Mouse (Mus musculus) neutrophil, adult 5-6 weeks (primary cell): ENCODE measurements around the gene Csnk2a2. TPM values are rescaled to one million over a fixed set of nuclear protein-coding genes. Genes with fewer than 3 reads are reported as not detected.

Experiments
- ATAC-seq: fragments of 151-379, 151-347 bp; 2 replicates; pipeline ENCODE4 v1.8.0; 2017; ENCODE audit warnings: mild to moderate bottlenecking, moderate TSS enrichment; ENCODE audit not compliant: insufficient number of reproducible peaks, poor library complexity, low FRiP score, severe bottlenecking; ENCODE audit errors: extremely low read depth
- total RNA-seq: library from RNA; stranded (forward); fragments of 200-1000 nt; gene quantifications from 2 replicates; pipeline ENCODE4 v1.2.3, GENCODE M21; 2017

Csnk2a2 gene
- total RNA-seq, 1 experiment from 2014 or later: 25.7 TPM

DNA sequence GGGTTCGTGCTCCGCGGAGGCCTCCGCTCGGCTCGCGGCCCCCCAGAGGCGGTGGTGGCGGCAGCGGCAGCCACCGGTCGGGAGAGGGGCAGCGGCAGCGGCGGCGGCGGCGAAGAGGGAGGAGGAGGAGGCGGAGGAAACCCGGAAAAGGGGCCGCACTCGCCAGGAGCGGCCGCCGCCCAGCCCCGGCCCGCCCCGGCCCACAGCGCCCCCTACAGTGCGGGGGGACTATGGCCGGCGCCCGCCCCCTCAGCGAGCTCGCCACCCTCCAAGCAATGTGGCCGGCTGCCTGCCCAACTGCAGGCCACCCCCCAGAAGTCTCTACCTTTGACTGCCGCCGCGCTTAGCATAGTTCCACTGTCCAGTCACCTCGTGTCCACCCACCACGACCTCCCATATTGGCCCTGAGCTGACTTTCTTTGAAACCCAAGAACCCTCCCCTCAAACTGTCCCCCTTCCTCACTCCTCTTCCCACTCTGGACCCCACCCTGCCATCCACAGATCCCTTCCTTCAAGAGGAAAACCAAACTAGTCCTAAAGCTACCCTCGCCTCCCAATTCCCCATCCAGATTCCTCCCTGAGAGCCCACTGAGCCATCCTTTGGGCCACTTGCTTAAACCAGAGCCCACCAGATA lies 1.0 kb downstream of the Csnk2a2 start:
- peak; percentile 86 for ATAC-seq

DNA sequence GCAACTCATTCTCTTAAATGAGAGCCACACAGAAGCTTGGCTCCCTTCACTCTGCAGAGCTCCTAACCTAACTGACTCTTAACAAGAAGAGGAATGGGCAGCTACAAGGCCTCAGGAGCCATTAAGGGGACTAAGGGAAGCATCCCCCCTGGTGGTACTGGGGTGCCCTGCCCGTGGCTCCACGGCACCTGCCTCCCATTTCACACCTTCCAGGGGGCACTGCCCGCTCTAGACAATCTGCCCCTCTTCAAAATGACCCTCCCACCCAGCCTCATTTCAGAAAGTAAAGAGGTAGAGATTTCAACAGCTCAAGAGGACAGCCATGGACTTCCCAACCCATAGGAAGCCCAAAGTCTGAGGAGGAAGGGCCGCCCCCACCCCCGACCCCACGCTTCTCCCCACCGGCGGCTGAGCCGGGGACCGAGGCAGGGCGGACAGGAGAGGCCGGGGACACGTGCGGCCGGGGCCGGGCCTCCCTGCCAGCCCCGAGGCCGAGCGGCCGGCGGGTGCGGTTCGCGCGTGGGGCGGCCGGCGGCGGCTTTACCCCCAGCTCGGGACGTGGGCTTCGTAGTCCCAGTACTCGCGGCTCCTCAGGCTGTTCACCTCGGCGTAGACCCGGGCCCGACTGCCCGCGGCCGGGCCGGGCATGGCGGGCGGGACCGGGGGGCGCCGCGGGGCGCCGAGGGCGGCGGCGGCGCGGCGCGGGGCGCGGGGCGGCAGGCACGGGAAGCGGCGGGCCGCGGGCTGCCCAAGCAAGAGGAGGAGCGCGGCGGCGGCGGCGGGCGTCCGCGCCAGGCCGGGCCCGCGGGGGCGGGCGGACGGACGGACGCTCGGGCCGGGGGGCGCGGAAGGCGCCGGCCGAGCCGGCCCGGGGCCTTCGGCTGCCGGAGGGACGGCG lies 1.8 kb downstream of the Csnk2a2 start:
- ATAC-seq: no peak

DNA sequence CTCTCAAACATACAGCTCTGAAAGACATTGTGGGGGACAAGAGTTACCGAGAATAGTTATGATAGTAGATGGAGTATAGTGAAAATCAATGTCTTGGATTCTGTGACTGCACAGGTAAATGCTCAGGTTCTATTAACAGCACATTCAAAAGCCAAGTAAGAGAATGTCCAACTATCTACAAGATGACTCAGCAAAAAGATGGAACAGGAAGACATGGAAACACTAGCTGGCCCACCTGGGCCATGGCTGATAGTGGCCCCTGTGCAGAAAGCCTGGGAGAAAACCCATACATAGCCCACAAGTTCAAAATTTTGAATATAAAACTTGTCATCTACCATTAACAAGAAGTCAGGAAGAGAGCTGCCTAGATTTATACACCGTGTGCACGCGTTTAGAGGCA lies 19.8 kb downstream of the Csnk2a2 start:
- no peak for ATAC-seq

DNA sequence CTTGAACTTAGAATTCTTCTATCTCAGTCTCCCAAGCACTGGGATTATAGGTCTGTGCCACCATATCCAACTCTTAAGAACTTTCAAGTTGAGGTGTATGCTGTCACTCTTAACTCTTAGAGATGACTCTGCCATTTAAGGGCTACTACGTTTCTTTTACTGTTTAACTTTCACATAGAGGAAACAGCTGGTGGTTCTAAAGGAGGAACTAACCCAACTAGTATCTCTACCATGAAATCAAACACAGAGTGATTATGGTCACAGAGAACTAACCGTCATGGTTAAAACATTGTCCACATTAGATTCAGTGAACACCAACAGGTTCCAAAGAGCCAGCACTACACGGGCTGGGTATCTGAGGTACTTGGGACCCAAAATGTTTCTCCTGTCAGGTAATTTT lies 20.8 kb downstream of the Csnk2a2 start:
- no peak for ATAC-seq

DNA sequence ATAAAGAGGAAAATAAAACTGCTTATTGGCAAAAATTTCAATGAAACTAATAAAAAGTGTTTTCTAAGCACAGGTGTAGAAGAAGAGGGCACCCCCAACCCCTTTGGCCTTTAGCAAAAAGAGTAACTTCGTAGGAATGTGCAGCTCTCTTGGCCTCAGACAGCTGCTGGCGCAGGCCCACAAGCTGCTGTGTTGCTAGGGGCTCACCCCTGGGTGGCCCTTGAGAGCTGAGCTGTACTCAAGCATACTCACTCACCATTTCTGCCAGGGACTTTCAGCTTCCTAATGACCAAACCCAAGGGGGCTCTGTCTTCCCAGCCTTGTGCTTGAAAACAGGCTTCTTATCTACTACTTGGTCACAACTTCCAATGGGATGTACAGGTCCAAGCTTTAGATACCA lies 23.3 kb downstream of the Csnk2a2 start:
- no peak for ATAC-seq

DNA sequence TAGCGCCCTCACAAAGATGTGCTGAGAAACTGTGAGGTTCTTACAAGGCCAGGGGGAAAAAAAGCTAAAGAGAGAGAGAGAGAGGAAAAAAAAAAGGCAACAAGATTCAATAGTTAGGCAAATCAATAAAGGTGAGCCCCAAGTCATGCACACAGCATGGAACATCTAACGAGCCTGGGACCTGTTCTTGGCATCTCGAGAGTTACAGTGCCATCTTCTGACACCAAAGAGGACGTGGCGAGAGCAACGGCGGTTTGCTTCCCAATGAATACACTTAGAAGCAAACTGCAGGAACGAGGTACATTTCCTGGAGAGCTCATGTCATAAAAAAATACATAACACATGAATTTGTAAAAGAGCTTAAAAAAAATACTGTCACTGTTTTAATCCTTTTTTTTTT lies 37.3 kb downstream of the Csnk2a2 start:
- no peak for ATAC-seq

DNA sequence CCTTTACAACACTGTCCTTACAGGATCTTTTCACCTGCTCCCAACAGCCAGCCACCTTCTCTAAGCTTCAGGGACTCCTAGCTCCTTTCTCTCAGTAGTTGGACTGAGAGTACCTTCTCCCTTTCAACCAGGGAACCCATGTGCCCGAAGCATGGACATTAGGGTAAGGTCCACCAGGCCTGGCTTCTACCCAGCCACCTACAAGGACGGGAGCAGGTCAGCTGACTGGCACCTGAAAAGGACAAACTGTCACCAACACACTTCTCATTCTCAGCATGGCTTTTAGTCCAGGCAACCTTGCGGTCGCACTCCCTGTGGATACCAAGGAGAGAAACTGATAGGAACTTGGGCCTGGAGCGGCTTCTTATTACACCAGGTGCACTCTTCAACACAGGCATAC lies 39.6 kb downstream of the Csnk2a2 start:
- ATAC-seq: no peak

DNA sequence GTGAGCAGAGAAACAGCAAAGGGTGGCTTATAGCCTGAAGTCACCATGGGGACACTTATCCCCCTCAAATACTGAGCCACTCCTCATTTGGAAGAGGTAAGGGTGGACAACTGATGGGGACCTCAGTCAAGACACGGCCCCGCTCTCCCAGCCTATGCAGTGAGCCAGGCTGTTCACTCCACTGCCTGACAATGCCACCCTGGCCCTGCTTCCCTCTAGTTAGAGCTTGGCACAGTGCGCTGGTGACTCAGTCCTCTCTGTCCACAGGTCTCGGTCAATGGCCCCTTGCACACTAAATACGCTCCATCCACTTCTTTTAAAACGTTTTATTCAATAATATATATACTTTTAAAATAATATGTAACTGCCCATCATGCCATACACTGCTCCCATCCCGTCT lies 42.2 kb downstream of the Csnk2a2 start:
- ATAC-seq: no peak

DNA sequence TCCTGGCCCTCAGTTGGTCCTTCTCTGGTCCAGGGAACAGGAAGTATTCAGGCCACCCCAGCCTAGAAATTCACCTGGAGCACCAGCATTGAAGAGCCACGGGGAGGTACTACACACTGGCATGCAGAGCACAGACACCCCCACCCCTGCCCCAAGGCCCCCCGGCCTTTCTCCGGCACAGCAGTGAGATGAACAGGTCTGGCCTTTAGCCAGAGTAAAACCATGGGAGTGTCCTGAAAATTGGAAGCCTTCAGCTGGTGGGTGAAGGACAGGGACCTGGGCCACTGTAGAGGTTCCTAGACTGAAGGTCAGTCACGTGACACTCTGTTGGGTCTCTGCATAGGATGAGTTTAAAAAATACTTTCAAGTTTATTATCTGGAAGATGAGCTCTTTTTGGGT lies 44.8 kb downstream of the Csnk2a2 start:
- no peak for ATAC-seq

DNA sequence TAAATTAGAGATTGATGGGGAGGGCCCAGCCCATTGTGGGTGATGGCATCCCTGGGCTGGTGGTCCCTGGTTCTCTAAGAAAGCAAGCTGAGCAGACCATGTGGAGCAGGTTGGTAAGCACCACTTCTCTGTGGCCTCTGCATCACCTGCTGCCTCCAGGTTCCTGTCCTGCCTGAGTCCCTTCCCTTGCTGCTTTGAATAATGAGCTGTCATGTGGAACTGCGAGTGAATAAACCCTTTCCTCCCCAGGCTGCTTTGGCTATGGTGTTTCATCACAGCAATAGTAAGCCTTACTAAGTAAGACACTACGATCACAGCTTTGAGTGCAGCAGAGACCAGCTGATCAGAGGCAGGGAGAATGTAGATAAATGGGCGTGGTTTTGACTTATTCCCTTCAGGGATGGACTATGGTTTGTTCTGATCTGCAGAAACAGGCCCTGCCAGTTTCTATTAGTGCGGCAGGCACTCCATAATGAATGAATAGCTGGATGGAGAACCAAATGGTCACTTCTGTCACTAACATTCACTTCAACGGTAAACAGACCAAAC lies 48.3 kb downstream of the Csnk2a2 start:
- ATAC-seq: no peak

DNA sequence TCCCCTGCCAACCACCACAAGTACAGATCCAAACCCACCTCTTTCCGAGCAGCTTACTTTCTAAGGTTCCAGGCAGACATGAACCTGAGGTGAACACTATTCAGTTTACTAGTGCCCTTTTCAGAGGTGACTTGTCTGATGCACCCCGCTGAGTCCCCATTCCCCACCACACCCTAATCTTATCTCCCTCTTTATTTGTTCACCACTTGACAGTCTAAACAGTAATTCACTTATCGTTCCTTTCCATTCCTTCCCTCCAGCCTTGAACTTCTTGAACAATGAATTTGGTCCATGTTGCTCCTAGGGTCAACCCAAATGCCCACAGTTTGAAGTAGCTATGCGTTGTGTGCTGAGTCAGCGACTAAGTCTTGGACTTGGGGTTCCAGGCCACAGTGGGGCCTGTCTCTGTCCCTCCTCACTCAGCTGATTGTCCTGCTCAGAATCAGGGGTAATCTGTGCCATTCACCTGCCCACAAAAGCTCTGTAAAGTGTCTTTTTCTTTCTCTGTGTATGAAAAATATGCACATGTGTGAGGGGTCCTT lies 49.6 kb downstream of the Csnk2a2 start:
- no peak for ATAC-seq

DNA sequence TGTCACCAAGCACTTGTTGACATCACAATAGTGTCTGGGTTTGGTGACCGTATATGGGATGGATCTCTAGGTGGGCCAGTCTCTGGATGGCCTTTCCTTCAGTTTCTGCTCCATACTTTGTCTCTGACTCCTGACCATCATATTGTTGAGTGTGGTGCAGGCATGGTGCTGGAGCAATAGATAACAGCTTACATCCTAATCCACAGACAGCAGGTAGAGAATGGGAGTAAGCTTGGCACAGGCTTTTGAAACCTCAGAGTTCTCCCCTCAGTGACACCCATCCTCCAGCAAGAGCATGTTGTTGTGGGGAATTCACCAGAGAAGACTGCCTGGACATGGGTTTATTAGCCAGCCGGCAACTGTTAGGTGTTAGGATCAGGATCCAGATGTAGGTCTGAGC lies 50.4 kb downstream of the Csnk2a2 start:
- ATAC-seq: no peak

DNA sequence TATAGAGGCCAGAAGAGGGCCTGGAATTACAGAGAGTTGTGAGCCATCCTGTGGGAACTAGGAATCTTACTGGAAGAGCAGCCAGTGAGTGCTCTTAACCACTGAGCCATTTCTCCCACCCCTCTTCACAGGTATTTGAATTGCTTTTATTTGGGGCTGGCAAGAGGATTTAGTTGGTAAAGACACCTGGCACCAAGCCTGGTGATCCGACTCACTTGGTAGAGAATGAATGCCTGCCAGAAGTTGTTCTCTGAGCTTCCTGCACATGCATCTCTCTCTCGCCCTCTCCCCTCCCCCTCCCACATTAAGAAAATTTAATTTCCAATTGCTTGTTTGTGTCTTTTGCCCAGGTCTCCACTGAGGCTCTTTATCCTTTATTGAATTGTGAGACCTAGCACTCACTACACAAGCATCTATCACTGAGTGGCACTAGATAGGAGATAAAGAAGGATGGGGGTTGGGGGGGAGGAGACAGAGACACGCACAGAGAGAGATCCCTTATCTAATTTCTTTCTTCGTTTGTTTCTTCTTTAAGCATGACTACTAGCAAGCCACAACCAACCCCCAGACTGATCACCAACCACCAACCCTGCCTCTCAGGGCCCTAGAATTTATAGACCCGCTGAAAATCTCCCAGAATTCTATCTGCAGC lies 52.4 kb downstream of the Csnk2a2 start:
- no peak for ATAC-seq

DNA sequence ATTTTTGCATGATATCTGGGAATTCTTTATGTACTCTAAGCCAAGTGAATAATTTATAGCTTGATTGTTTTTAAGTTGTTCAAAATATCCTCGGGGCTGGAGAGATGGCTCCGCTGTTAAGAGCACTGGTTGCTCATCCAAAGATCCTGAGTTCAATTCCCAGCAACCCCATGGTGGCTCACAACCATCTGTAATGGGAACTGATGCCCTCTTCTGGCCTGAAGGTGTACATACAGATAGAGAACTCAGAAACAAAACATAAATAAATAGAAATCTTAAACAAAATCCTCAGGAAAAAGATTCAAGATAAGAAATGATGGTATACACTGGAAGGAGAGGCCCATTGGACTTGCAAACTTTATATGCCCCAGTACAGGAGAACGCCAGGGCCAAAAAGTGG lies 53.9 kb downstream of the Csnk2a2 start:
- no peak for ATAC-seq

DNA sequence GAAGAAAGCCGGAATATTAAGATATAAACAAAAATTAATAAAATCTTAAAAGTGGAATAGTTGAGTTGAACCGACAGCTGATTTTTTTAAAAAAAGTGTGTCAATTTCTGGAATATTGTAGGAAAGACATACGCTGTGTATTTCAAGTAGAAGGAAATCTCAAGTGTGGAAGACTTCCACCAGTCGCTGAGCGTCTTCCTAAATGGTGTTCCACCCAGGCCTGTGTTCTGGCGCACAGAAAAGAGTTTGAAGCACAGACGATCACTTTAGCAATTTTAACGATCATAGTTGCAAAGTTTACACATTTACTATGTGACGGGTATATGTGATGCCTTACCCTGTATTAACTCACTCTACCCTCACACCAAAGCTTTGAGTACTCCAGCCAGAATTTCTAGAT lies 54.4 kb downstream of the Csnk2a2 start:
- ATAC-seq: no peak

DNA sequence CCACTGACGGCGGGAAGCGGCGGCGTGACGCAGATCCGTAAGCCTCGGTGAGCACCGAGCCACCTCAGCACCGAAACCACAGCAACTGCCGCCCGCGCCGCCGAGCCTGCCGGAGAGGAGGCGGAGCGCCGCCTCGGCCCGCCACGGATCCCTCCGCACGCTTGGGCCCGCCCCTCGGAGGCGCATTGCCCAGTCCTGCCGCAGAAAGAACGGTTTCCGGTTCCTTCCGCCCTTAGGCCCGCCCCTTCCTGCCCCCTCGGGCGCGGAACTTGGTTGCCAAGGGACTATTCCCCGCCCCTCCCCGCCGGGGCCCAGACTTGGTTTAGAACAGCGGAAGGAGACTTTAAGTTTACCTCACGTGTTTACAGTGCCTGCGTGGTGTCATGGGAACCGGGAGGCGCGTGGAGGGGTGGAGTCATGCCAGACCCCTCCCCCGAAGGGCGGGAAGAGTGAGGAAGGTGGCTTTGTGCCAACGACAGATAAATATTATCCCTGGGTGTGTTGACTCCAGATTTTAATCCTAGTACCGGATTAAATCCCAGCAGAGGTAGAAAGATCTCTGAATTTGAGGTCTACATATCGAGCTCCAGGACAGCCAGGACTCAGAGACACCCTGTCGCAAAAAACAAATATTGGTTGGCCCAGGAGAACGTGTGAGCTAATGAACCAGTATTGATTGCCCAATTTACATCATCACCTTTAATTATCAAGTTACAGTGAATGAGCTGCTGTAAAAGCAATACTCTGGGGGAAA lies 55.0 kb downstream of the Csnk2a2 start, which contains the start of gene Cfap20:
Gene Cfap20, minus strand, starts transcription at position 184 of the 754 bp plus-strand sequence.
- peak; percentile 98 for ATAC-seq

DNA sequence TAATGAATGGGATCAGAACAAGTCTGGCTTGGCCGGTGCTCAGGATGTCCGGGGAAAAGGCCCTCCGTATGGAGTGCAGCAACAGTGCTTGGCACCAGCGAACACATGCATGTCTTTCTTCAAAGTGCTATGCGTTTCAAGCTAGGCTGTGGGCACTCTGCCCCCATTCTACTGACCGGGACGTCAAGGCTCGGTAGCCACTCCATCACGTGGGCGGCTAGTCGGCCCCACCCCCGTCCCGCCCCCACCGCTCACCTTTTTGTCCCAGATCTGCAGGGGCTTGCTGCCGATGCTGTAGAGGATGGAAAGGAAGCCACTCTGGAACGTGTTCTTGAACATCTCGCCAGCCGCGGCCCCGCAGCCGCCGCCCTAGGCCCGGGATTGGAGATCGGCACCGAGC lies 55.6 kb downstream of the Csnk2a2 start:
- no peak for ATAC-seq

DNA sequence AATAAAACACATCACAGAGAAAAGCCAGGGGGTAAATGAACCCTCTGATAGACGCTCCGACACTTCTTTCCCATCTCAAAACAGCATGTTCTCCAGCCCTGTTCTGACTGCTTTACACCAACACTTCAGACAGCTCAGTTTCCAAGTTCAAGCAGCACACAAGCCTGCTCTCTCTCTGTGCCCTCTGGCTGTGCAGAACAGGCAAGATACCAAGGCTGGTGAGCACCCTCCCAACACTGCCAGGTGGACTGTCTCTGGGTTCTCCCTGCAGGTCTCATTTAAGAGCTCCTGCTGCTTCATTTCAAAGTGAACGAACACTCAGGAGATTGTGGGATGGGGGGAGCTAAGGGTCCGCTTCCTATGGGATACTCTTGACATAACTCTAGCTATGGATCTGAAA lies 56.7 kb downstream of the Csnk2a2 start:
- no peak for ATAC-seq

DNA sequence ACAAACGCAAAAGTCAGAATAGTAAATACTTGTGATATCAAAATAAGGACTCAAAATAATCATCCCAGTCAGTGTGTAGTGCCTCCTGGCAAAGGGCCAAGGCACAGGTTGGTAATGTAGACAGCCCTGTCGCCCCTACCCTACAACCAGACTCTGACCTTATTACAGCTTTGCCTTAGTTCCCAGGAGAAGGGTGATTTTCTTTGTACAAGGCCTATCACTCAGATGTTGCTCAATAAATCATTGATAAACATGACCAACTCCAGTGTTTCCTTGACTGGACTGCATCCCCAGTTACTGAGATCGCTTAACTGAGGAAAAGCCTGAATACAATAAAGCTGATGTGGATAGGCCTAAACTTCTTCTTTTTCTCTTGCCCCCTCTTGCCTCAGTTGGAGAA lies 57.4 kb downstream of the Csnk2a2 start:
- no peak for ATAC-seq
